Mouse (Mus musculus) hindbrain, embryonic 11.5 days (tissue): Measurements from ENCODE around the gene Ern1. TPM values are rescaled to one million over a fixed set of nuclear protein-coding genes. Genes with fewer than 3 reads are reported as not detected.
A peak's percentile ranks its signal among the peaks of the same experiment; 100 is the strongest.

Experiments
- ATAC-seq: fragments of 200-750 bp; cut with Nextera tagmentation; 2 replicates; pipeline ENCODE4 v1.8.0; 2017; ENCODE audit warnings: mild to moderate bottlenecking, moderate TSS enrichment, moderate library complexity; ENCODE audit not compliant: low FRiP score
- DNase-seq: peaks from one replicate; pipeline ENCODE4 v3.0.0-alpha.2; 2015; ENCODE audit warnings: low spot score
- H3K27ac ChIP-seq: fragments of 300-500 bp; sonication (generic); 2 replicates; pipeline ENCODE4 v1.5.1; 2014; ENCODE audit warnings: mild to moderate bottlenecking, low read depth, low read length
- H3K27me3 ChIP-seq: fragments of 300-500 bp; sonication (generic); 2 replicates; pipeline ENCODE4 v1.6.1; 2014; ENCODE audit warnings: mild to moderate bottlenecking, low read length, moderate library complexity, mixed read lengths; ENCODE audit not compliant: control insufficient read depth, insufficient read depth
- H3K36me3 ChIP-seq: fragments of 300-500 bp; sonication (generic); 2 replicates; pipeline ENCODE4 v1.6.1; 2014; ENCODE audit warnings: mild to moderate bottlenecking, low read length, moderate library complexity, mixed read lengths; ENCODE audit not compliant: control insufficient read depth, insufficient read depth
- H3K4me1 ChIP-seq: fragments of 300-500 bp; sonication (generic); replicated peaks from 2 replicates; pipeline ENCODE4 v1.6.1; 2014; ENCODE audit warnings: low read length, mixed read lengths; ENCODE audit not compliant: control insufficient read depth, insufficient read depth
- H3K4me2 ChIP-seq: fragments of 300-500 bp; sonication (generic); replicated peaks from 2 replicates; pipeline ENCODE4 v1.6.1; 2014; ENCODE audit warnings: mild to moderate bottlenecking, low read depth, low read length
- H3K4me3 ChIP-seq: fragments of 300-500 bp; sonication (generic); 2 replicates; pipeline ENCODE4 v1.5.1; 2014; ENCODE audit warnings: low read depth, low read length
- H3K9ac ChIP-seq: fragments of 300-500 bp; sonication (generic); 2 replicates; pipeline ENCODE4 v1.6.1; 2014; ENCODE audit warnings: low read depth, low read length
- H3K9me3 ChIP-seq: fragments of 300-500 bp; sonication (generic); 2 replicates; pipeline ENCODE4 v1.6.1; 2016; ENCODE audit warnings: low read length; ENCODE audit not compliant: control insufficient read depth
- WGBS: fragments of 180-500 bp; shearing (Covaris S2); extraction: QIAGEN DNeasy Blood & Tissue Kit; methylation state at CpG from one replicate; pipeline ENCODE4 v1.1.7; 2014; 5-methylcytosine and 5-hydroxymethylcytosine counted together
- polyA plus RNA-seq: library from polyadenylated mRNA; unstranded; fragments of >200 nt; fragmentation: Nextera tagmentation; extraction: Ambion mirVana; gene quantifications from 2 replicates; pipeline ENCODE4 v1.2.1, GENCODE M21; 2014

Ern1 gene
- polyA plus RNA-seq: 5.5 and 6.2 TPM in 2 replicates

- under 1% methylated on average over 25 of the region's 28 CpGs for WGBS
Observed at GRCm38 (mm10) chr11:106487733-106488115, at the start of gene Ern1. TSS of gene Ern1 (minus strand) at chr11:106487852.

DNA sequence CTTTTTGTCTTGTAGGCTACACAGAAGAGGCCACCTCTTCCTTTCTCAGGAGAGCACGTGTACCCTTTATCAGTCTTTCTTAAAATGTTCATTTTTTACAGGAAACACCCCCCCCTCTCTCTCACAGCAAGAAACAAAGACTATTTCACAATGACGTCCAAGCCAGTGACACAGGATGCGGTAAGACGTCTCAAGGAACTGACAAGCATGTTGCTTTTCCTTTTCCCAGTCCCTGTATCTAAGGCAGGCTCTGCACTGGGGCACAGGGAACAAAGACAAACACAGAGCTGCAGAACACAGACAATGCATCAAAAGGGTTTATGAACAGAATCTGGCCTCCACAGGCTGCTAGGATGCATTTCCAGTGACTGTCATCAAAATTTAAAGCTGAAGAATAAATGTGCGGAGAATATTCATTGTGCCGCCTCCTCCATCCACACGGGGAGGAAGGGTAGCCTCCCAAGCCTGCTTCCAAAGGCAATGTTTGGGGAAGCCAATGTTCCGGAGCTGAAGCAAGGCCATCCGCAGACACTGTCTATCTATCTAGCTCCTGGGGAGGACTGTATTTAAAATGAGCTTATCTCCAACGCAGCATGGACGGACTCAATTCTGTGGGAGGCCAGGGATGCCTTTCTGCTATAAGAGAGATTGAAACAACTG is 48.7 kb upstream of the Ern1 start:
- H3K4me1 ChIP-seq: no peaks in the 10 kb centered on the region
- H3K9me3 ChIP-seq: no peaks in the 10 kb centered on the region
- no peak overlapping the region for H3K9ac ChIP-seq
- ATAC-seq: no peak
- H3K27ac ChIP-seq: no peak overlapping the region
- H3K36me3 ChIP-seq: no peaks in the 10 kb centered on the region
- no peaks in the 10 kb centered on the region for H3K27me3 ChIP-seq
- no peak for DNase-seq
- 73% methylated on average over 11 of the region's 11 CpGs for WGBS
- H3K4me2 ChIP-seq: no peak overlapping the region
- no peak overlapping the region for H3K4me3 ChIP-seq

More at GRCm38 (mm10) chr11:106487733-106488115, at the start of gene Ern1:
- DNase-seq: peak; percentile 94
- Histone ChIP-seq H3K27me3 (no peaks in the 10 kb centered on the region), H3K4me1 (no peaks in the 10 kb centered on the region), H3K4me3 (peak within 1 kb of the TSS; percentile 90), H3K9ac (peak within 1 kb of the TSS; percentile 87), H3K9me3 (no peaks in the 10 kb centered on the region), H3K36me3 (no peaks in the 10 kb centered on the region), H3K27ac (peak within 1 kb of the TSS; percentile 72), H3K4me2 (peak within 1 kb of the TSS; percentile 94)
- peak; percentile 97 for ATAC-seq

- H3K4me2 ChIP-seq: no peak overlapping the region
- DNase-seq (no peak), ATAC-seq (no peak)
- H3K9ac ChIP-seq: no peak overlapping the region
- WGBS: 89% methylated on average over 9 of the region's 9 CpGs
- H3K9me3 ChIP-seq: no peaks in the 10 kb centered on the region
- H3K27ac ChIP-seq: no peak overlapping the region
- no peaks in the 10 kb centered on the region for H3K4me1 ChIP-seq
- H3K36me3 ChIP-seq: no peaks in the 10 kb centered on the region
- H3K27me3 ChIP-seq: no peaks in the 10 kb centered on the region
- no peak overlapping the region for H3K4me3 ChIP-seq
Observed at GRCm38 (mm10) chr11:106535660-106536252, 48.1 kb upstream of the Ern1 start.

DNA sequence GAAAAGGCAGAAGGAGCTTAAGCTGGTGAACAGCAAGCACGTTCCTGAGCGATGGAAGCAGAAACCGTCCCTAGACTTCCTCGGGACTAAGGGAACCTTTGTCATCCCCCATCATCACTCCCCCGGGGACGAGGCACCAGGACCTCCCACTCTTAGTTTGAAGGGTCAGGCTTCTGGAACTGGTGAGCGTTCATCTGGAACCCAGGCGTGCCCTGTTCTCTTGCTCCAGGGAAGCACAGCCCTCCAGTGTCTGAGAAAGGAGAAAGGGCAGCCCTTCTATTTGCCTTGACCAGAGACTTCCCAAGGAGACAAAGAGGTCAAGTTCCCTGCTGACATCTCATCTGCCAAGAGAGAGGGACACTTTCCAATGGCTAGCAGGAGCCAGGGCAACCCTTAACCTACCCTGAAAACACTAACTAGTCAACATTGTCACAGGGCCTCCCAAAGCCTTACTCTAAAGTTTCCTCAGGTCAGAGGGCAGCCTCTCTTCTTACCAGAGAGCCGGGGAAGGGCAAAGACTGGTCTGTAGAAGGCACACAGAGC is 44.7 kb upstream of the Ern1 start:
- 46% methylated on average over 9 of the region's 9 CpGs for WGBS
- Histone ChIP-seq H3K9ac (no peak overlapping the region), H3K27ac (no peak overlapping the region), H3K36me3 (no peaks in the 10 kb centered on the region), H3K4me1 (no peaks in the 10 kb centered on the region), H3K4me3 (no peak overlapping the region), H3K9me3 (no peaks in the 10 kb centered on the region), H3K4me2 (no peak overlapping the region), H3K27me3 (no peaks in the 10 kb centered on the region)
- no peak for ATAC-seq
- no peak for DNase-seq

DNA sequence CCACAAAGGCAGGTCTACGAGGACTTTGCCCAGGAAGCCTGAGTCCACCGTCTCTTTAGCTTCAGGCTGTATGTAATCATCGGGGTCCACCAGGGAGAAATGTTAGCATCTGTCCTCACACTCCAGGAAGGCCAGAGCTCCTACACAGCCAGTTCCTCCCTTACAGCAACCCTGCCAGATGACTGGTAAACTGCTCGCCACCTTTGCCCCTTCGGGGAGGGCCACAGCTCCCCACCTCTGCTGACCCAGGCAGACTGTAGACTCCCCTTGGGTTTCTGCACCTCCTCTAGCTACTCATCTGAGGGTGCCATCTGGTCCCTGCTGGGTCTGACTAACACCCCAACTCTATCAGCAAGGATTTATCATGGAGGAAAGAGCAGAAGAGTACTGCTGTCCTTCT is 42.1 kb upstream of the Ern1 start:
- H3K4me3 ChIP-seq: no peak overlapping the region
- H3K4me1 ChIP-seq: peaks cover 4% of the 10 kb centered on the region; the same call in 1 of the 2 replicates
- ATAC-seq: no peak
- no peaks in the 10 kb centered on the region for H3K27me3 ChIP-seq
- no peak overlapping the region for H3K27ac ChIP-seq
- H3K36me3 ChIP-seq: no peaks in the 10 kb centered on the region
- DNase-seq: no peak
- H3K4me2 ChIP-seq: no peak overlapping the region
- WGBS: 77% methylated on average over 5 of the region's 5 CpGs
- no peaks in the 10 kb centered on the region for H3K9me3 ChIP-seq
- no peak overlapping the region for H3K9ac ChIP-seq

DNA sequence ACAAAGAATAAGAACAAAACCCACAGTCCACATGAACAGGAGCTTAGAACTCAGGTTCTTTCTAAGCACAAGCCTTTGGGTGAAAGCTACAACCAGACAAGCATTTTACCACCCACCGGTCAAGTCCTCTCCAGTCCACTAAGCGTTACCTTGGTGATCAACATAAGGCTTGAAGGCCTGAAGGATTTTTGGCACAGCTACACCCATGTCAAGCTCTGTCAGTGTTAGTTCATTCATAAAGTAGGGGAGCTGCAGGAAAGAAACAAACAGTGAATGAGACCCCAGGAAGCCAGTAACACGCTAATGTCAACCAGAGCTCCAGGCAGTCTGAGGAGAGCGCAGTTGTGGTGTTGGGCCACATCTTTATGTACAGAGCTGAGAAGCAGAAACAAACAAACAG is 41.5 kb upstream of the Ern1 start:
- H3K27ac ChIP-seq: no peak overlapping the region
- H3K9ac ChIP-seq: no peak overlapping the region
- ATAC-seq: no peak
- H3K4me1 ChIP-seq: peaks cover 4% of the 10 kb centered on the region; the same call in 1 of the 2 replicates
- 80% methylated on average over 4 of the region's 4 CpGs for WGBS
- H3K4me2 ChIP-seq: no peak overlapping the region
- no peaks in the 10 kb centered on the region for H3K9me3 ChIP-seq
- H3K27me3 ChIP-seq: no peaks in the 10 kb centered on the region
- H3K4me3 ChIP-seq: no peak overlapping the region
- no peaks in the 10 kb centered on the region for H3K36me3 ChIP-seq
- no peak for DNase-seq

DNA sequence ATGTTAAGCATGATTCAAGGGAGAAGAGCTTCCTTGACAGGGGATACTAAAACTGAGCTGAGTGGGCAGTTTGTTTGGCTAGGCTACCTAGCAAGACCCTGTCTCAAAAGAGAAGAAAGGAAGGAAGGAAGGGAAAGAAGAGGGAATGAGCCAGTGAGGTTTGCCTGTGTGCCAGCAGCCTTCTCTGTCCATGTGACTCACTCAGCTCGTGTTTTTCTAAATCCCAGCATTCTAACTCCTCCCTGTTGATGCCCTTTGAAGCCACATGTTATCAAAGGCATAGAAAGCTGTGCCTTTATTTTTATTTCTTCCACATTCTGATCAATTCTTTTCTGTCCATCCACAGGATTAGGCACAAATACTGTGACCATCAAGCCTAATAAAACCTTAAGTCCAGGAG is 40.3 kb upstream of the Ern1 start:
- no peak overlapping the region for H3K4me2 ChIP-seq
- no peaks in the 10 kb centered on the region for H3K36me3 ChIP-seq
- ATAC-seq (no peak), DNase-seq (no peak)
- no peaks in the 10 kb centered on the region for H3K9me3 ChIP-seq
- H3K4me3 ChIP-seq: no peak overlapping the region
- WGBS: 41% methylated on average over 1 of the region's 1 CpGs
- H3K4me1 ChIP-seq: peaks cover 4% of the 10 kb centered on the region; the same call in 1 of the 2 replicates
- H3K9ac ChIP-seq: no peak overlapping the region
- H3K27ac ChIP-seq: no peak overlapping the region
- no peaks in the 10 kb centered on the region for H3K27me3 ChIP-seq

- Histone ChIP-seq H3K36me3 (no peaks in the 10 kb centered on the region), H3K4me3 (no peak overlapping the region), H3K4me2 (no peak overlapping the region), H3K27ac (no peak overlapping the region), H3K27me3 (no peaks in the 10 kb centered on the region), H3K4me1 (peaks cover 4% of the 10 kb centered on the region; the same call in 1 of the 2 replicates), H3K9ac (no peak overlapping the region), H3K9me3 (no peaks in the 10 kb centered on the region)
- ATAC-seq (no peak), DNase-seq (no peak)
- WGBS: 35% methylated on average over 10 of the region's 10 CpGs
Observed at GRCm38 (mm10) chr11:106527147-106527821, 39.6 kb upstream of the Ern1 start.
